Mouse (Mus musculus) heart, embryonic 14.5 days (tissue): ENCODE measurements at regions not wholly inside any gene's neighbourhood (a gene's known extent, or its start where the extent isn't known, plus 50 kb on each side); places are given as distances from the start of the nearest gene placed in this dataset.

Experiments used
- ATAC-seq: fragments of 200-750 bp; cut with Nextera tagmentation; 2 replicates; pipeline ENCODE4 v1.8.0; 2017; ENCODE audit warnings: low read depth, moderate TSS enrichment; ENCODE audit not compliant: insufficient number of reproducible peaks, insufficient read depth, low FRiP score
- H3K27ac ChIP-seq, 2 experiments: fragments of 200-500 bp in 1 of 2; fragments of 300-500 bp in 1 of 2; sonication (generic) in 1 of 2; replicated peaks in 1 of 2; 2 replicates each; pipeline ENCODE4 v1.5.1; 2012 to 2014; ENCODE audit warnings: low read depth in 2 of 2, low read length in 2 of 2, control low read depth in 1 of 2, mild to moderate bottlenecking in 1 of 2, mixed read lengths in 1 of 2; ENCODE audit not compliant: control insufficient read depth in 1 of 2, insufficient read depth in 1 of 2
- H3K27me3 ChIP-seq: fragments of 300-500 bp; sonication (generic); 2 replicates; pipeline ENCODE4 v1.6.1; 2014; ENCODE audit warnings: mild to moderate bottlenecking, low read length, control low read depth; ENCODE audit not compliant: control insufficient read depth, insufficient read depth
- H3K36me3 ChIP-seq: fragments of 300-500 bp; sonication (generic); 2 replicates; pipeline ENCODE4 v1.6.1; 2014; ENCODE audit warnings: mild to moderate bottlenecking, control low read depth, low read length, mixed read lengths; ENCODE audit not compliant: control insufficient read depth, insufficient read depth
- H3K4me1 ChIP-seq, 2 experiments: fragments of 200-500 bp in 1 of 2; fragments of 300-500 bp in 1 of 2; sonication (generic) in 1 of 2; 2 replicates each; pipeline ENCODE4 v1.6.1; 2012 to 2014; ENCODE audit warnings: low read length in 2 of 2, control low read depth in 1 of 2, mixed read lengths in 1 of 2; ENCODE audit not compliant: control insufficient read depth in 2 of 2, insufficient read depth in 2 of 2
- H3K4me2 ChIP-seq: fragments of 300-500 bp; sonication (generic); 2 replicates; pipeline ENCODE4 v1.6.1; 2014; ENCODE audit warnings: mild to moderate bottlenecking, low read length
- H3K4me3 ChIP-seq, 2 experiments: fragments of 200-500 bp in 1 of 2; fragments of 300-500 bp in 1 of 2; sonication (generic) in 1 of 2; 2 replicates each; pipeline ENCODE4 v1.5.1; 2012 to 2014; ENCODE audit warnings: low read length in 2 of 2, mild to moderate bottlenecking in 2 of 2, control low read depth in 1 of 2, low read depth in 1 of 2, moderate library complexity in 1 of 2; ENCODE audit not compliant: control insufficient read depth in 1 of 2, insufficient read depth in 1 of 2
- H3K9ac ChIP-seq: fragments of 300-500 bp; sonication (generic); 2 replicates; pipeline ENCODE4 v1.6.1; 2014; ENCODE audit warnings: mild to moderate bottlenecking, low read length
- H3K9me3 ChIP-seq: fragments of 300-500 bp; sonication (generic); 2 replicates; pipeline ENCODE4 v1.6.1; 2016; ENCODE audit warnings: low read length, control low read depth; ENCODE audit not compliant: control insufficient read depth
- WGBS: fragments of 180-500 bp; shearing (Covaris S2); extraction: QIAGEN DNeasy Blood & Tissue Kit; methylation state at CpG from one replicate; pipeline ENCODE4 v1.1.7; 2014; 5-methylcytosine and 5-hydroxymethylcytosine counted together

DNA sequence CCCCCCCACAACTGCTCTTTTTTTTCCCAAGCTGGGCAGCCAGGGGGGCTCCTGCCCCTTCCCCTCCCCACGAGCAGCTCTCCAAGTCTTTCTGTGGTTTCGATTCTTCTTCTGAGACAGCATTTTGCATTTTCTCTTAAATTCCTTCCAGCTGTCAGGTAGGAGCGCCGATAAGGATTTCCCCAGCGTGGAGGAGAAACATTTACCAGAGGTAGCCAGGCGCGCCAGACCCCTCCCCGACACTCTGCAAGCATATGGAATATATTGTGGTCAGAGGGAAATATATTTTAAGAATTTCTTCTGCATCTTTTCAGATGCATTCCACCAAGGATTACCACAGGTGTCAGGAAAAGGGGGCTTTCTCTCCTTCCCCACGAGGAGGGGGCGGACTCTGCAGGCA is 111.9 kb downstream of the Tbx5 start:
- H3K9me3 ChIP-seq: no peaks in the 10 kb centered on the region; the same call in 1 of the 2 replicates
- H3K4me2 ChIP-seq: no peak overlapping the region
- H3K4me1 ChIP-seq: peaks cover 2 to 5% of the 10 kb centered on the region in 2 experiments; a peak in 2 of 4 replicates
- no peak overlapping the region for H3K9ac ChIP-seq
- 55% methylated on average over 10 of the region's 10 CpGs for WGBS
- H3K36me3 ChIP-seq: no peaks in the 10 kb centered on the region
- no peak overlapping the region for H3K4me3 ChIP-seq
- no peak overlapping the region for H3K27ac ChIP-seq
- no peak for ATAC-seq
- no peaks in the 10 kb centered on the region for H3K27me3 ChIP-seq

DNA sequence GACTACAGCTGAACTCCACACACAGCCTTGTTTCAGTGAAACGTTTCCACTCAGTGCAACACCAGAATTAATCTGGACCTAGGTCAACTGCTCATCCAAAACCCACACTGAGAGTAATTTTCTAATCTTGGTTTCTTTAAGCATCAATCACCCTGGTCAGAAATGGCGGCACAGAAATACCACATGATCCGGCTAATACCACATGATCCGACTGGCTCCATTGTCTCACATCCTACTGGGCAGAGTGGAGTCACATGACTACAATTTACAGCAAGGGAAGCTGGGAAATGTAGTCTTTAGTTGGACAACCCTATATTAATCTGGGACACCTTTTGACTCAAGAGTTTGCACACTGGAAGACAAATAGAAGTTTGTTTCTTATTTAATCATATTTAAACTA is 115.9 kb downstream of the Tbx5 start:
- H3K4me3 ChIP-seq: no peak overlapping the region
- H3K27me3 ChIP-seq: no peaks in the 10 kb centered on the region
- no peaks in the 10 kb centered on the region for H3K36me3 ChIP-seq
- no peak overlapping the region for H3K9ac ChIP-seq
- no peaks in the 10 kb centered on the region; the same call in 1 of the 2 replicates for H3K9me3 ChIP-seq
- no peak for ATAC-seq
- no peak overlapping the region for H3K27ac ChIP-seq
- no peak overlapping the region for H3K4me2 ChIP-seq
- H3K4me1 ChIP-seq: peaks cover 2 to 5% of the 10 kb centered on the region in 2 experiments; a peak in 2 of 4 replicates
- 70% methylated on average over 4 of the region's 4 CpGs for WGBS

DNA sequence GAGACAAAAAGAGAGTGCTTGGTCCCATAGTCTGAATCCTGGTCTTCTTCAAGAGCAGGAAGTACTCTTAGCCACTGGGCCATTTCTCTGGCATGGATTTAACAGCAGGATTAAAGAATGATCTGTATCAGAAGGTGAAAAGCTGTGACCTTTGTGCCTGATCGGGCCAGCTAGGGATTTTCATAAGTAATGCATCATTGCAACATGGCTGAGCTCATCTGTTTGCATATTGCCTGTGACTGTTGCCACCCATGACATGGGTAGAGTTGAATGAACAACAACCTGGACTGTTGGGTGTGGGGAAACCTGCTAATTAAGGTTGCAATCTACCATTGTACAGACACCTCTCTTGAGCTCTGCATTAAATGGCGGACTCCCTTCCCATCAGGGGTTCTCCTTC is 119.6 kb downstream of the Tbx5 start:
- H3K27ac ChIP-seq: no peak overlapping the region
- H3K4me2 ChIP-seq: no peak overlapping the region
- H3K27me3 ChIP-seq: no peaks in the 10 kb centered on the region
- no peak overlapping the region for H3K9ac ChIP-seq
- no peak for ATAC-seq
- H3K9me3 ChIP-seq: no peaks in the 10 kb centered on the region; the same call in 1 of the 2 replicates
- peaks cover 2 to 5% of the 10 kb centered on the region in 2 experiments; a peak in 2 of 4 replicates for H3K4me1 ChIP-seq
- WGBS: 83% methylated on average over 2 of the region's 2 CpGs
- no peaks in the 10 kb centered on the region for H3K36me3 ChIP-seq
- H3K4me3 ChIP-seq: no peak overlapping the region

DNA sequence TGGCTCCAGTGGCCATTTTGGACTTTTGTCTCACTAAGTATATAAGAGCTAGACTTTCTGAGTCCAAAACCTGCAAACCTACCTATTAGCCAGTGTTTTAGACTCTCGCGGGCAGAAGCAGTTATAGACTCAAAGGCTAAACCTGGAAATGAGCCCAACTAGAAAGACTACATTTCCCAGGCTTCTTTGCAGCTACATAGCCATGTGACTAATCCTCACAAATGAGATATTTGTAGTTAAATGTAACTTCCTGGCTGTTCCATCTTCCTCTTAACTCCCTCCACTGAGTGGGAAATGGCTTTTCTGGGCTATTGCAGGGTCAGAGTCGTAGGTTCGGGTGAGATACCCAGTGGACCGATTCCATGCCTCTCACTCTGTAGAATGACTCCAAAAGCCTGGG is 120.7 kb downstream of the Tbx5 start:
- H3K27ac ChIP-seq: no peak overlapping the region
- 82% methylated on average over 5 of the region's 5 CpGs for WGBS
- no peak overlapping the region for H3K4me3 ChIP-seq
- no peak overlapping the region for H3K4me2 ChIP-seq
- no peaks in the 10 kb centered on the region; the same call in 1 of the 2 replicates for H3K9me3 ChIP-seq
- no peaks in the 10 kb centered on the region for H3K4me1 ChIP-seq
- ATAC-seq: no peak
- H3K36me3 ChIP-seq: no peaks in the 10 kb centered on the region
- no peaks in the 10 kb centered on the region for H3K27me3 ChIP-seq
- H3K9ac ChIP-seq: no peak overlapping the region

- 67% methylated on average over 14 of the region's 14 CpGs for WGBS
- peaks cover 1 to 3% of the 10 kb centered on the region in 2 experiments; a peak in 2 of 4 replicates for H3K4me1 ChIP-seq
- no peak overlapping the region for H3K27ac ChIP-seq
- H3K27me3 ChIP-seq: no peaks in the 10 kb centered on the region
- no peak overlapping the region for H3K9ac ChIP-seq
- no peaks in the 10 kb centered on the region for H3K9me3 ChIP-seq
- H3K4me3 ChIP-seq: no peak overlapping the region
- H3K4me2 ChIP-seq: no peak overlapping the region
- no peak for ATAC-seq
- H3K36me3 ChIP-seq: no peaks in the 10 kb centered on the region
These were observed 121.5 kb downstream of the Tbx5 start for GRCm38 (mm10) chr5:119953811-119954566.

GRCm38 (mm10) chr5:119958942-119959341 is 126.5 kb downstream of the Tbx5 start:
- Histone ChIP-seq H3K9ac (no peak overlapping the region), H3K4me2 (peak overlapping the region; percentile 49), H3K27me3 (no peaks in the 10 kb centered on the region), H3K27ac (no peak overlapping the region), H3K4me1 (peaks cover 3 to 6% of the 10 kb centered on the region in 2 experiments; a peak in 2 of 4 replicates), H3K4me3 (peak overlapping the region; percentile 2 to 8; a peak in 1 of 4 replicates), H3K9me3 (no peaks in the 10 kb centered on the region), H3K36me3 (no peaks in the 10 kb centered on the region)
- no peak for ATAC-seq
- WGBS: 9% methylated on average over 14 of the region's 14 CpGs

DNA sequence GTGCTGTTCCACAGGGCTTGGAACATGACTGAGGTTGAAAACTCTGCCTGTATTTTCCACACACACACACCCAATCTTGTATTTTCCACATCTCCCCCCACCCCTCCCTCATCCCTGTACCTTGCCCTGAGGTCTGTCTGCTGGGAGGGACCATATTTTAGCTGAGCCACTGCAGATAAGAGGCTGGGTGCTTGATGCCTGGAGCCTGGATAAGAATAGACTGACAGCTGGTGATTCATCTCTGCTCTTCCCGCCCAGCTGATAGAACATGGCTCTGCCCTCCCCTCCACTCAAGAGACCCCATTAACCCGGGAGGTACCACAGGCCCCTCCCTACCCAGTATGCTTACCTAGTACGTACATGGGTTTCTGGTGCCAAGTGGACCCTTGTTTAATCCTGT is 132.3 kb downstream of the Tbx5 start:
- Histone ChIP-seq H3K4me1 (peaks cover 0 to 9% of the 10 kb centered on the region in 2 experiments; a peak in 2 of 4 replicates), H3K9me3 (no peaks in the 10 kb centered on the region)
- WGBS: 13% methylated on average over 3 of the region's 3 CpGs

More for the DNA sequence above, 132.3 kb downstream of the Tbx5 start:
- ATAC-seq: peak; percentile 59
- Histone ChIP-seq H3K4me3 (no peak overlapping the region), H3K36me3 (no peaks in the 10 kb centered on the region), H3K4me2 (no peak overlapping the region), H3K27me3 (no peaks in the 10 kb centered on the region), H3K9ac (no peak overlapping the region), H3K27ac (no peak overlapping the region)
